Mouse (Mus musculus): ENCODE results near the gene Cacna1c. TPM values are rescaled to one million over a fixed set of nuclear protein-coding genes. Genes with fewer than 3 reads are reported as not detected.

The Cacna1c gene
- polyA plus RNA-seq, 1 experiment from 2014 or later: 9.8 TPM

DNA sequence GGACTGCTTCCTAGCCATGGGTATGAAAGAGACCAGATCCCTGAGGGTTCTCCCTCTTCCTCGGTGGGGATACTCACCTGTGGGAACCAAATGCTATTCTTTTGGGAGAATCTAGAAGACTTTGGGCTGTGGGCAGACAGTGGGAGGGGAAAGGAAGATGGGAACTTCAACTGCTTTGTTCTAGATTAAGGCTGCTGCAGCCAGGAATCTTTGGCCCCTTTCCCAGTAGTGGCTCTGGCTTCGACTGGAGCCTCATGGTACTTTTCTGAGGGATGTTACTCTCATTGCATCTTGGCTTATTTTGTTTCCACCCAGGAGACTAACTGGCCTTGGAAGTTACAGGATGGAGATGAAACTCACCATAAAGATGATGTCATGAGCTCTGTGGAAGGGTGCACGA, 441.8 kb downstream of the Cacna1c start:
- H3K27ac ChIP-seq (ENCODE audit: low read length): no peak overlapping the region
- 78% methylated on average over 3 of the region's 3 CpGs for WGBS
- no peaks in the 10 kb centered on the region for H3K27me3 ChIP-seq (ENCODE audit: control insufficient read depth, insufficient read depth, low read length)
- no peak for ATAC-seq (ENCODE audit: insufficient number of reproducible peaks, insufficient read depth, low FRiP score, low read depth)
- no peak overlapping the region for H3K4me3 ChIP-seq (ENCODE audit: low read depth, low read length)
- no peaks in the 10 kb centered on the region for H3K36me3 ChIP-seq (ENCODE audit: control insufficient read depth, insufficient read depth, low read length)
- H3K4me1 ChIP-seq (ENCODE audit: control insufficient read depth, insufficient read depth, low read length): no peaks in the 10 kb centered on the region
- no peak overlapping the region for H3K9ac ChIP-seq (replicated peaks; ENCODE audit: low read depth, low read length)
- no peaks in the 10 kb centered on the region for H3K9me3 ChIP-seq (ENCODE audit: control insufficient read depth, low read depth, low read length)
- H3K4me2 ChIP-seq (replicated peaks; ENCODE audit: low read depth, low read length): no peak overlapping the region

DNA sequence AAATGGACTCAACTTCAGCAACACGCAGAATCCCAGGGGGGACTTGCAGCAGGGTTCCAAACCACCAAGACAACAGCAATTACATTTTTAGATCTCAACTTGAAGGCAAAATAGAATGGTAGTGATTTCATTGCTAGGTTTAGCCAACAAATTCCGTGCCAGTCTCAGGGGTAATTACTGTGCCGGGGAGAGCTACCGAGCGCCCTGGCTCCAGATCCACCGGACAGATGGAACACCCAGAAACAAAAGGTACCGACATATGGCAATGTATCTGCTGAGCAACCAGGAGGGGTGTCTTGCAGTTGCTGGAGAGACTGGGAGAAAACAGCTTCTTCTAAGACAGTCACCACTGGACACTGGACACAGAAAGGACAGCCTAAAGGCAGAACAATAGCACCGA, 442.4 kb downstream of the Cacna1c start:
- no peak for ATAC-seq (ENCODE audit: insufficient number of reproducible peaks, insufficient read depth, low FRiP score, low read depth)

DNA sequence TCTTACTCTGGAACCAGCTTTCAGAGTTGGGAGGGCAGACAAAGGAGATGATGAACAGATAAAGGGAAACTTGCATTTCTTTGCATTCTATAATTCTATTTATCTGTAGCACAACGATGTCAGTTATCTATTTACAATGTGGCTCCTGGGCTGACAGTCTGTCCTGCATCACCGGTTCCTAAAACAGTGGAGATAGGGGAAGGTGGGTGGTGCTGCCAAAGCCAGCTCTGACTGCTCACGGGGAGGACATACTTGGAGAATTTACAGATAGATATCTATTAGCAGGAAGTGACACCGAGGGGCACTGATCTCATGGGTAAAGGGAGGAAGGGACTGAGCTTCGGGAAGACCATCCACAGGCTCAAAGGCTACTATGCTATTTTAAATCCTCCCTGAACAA, 443.2 kb downstream of the Cacna1c start:
- Histone ChIP-seq H3K9ac (replicated peaks; ENCODE audit: low read depth, low read length) (no peak overlapping the region), H3K9me3 (ENCODE audit: control insufficient read depth, low read depth, low read length) (no peaks in the 10 kb centered on the region), H3K27me3 (ENCODE audit: control insufficient read depth, insufficient read depth, low read length) (no peaks in the 10 kb centered on the region), H3K4me1 (ENCODE audit: control insufficient read depth, insufficient read depth, low read length) (no peaks in the 10 kb centered on the region), H3K36me3 (ENCODE audit: control insufficient read depth, insufficient read depth, low read length) (no peaks in the 10 kb centered on the region), H3K27ac (ENCODE audit: low read length) (no peak overlapping the region), H3K4me2 (replicated peaks; ENCODE audit: low read depth, low read length) (no peak overlapping the region), H3K4me3 (ENCODE audit: low read depth, low read length) (no peak overlapping the region)
- no peak for ATAC-seq (ENCODE audit: insufficient number of reproducible peaks, insufficient read depth, low FRiP score, low read depth)
- 54% methylated on average over 5 of the region's 5 CpGs for WGBS

More for the DNA sequence above, 442.4 kb downstream of the Cacna1c start:
- no peak overlapping the region for H3K4me2 ChIP-seq (replicated peaks; ENCODE audit: low read depth, low read length)
- H3K9me3 ChIP-seq (ENCODE audit: control insufficient read depth, low read depth, low read length): no peaks in the 10 kb centered on the region
- H3K36me3 ChIP-seq (ENCODE audit: control insufficient read depth, insufficient read depth, low read length): no peaks in the 10 kb centered on the region
- H3K27ac ChIP-seq (ENCODE audit: low read length): no peak overlapping the region
- H3K9ac ChIP-seq (replicated peaks; ENCODE audit: low read depth, low read length): no peak overlapping the region
- no peaks in the 10 kb centered on the region for H3K4me1 ChIP-seq (ENCODE audit: control insufficient read depth, insufficient read depth, low read length)
- H3K27me3 ChIP-seq (ENCODE audit: control insufficient read depth, insufficient read depth, low read length): no peaks in the 10 kb centered on the region
- H3K4me3 ChIP-seq (ENCODE audit: low read depth, low read length): no peak overlapping the region
- WGBS: 92% methylated on average over 8 of the region's 8 CpGs

DNA sequence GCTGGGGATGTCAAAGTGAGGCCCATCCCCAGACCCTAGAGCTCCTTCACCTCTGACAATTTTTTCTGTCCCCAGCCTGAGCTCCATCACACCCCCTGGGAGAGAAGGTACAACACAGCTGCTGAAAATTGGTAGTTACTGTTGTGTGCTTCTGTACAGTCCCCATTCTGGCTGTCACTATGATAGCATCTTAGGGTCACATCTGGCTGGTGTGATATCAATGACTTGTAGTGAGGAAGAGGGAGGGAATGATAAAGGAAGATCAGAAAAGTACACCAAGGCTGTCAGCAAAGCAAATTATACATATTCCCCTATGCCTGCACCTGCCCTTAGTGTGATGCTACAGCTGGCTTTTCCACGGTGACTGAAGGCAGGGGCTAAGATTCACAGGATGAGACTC, 446.9 kb downstream of the Cacna1c start:
- H3K4me3 ChIP-seq (ENCODE audit: low read depth, low read length): no peak overlapping the region
- no peaks in the 10 kb centered on the region for H3K9me3 ChIP-seq (ENCODE audit: control insufficient read depth, low read depth, low read length)
- ATAC-seq (ENCODE audit: insufficient number of reproducible peaks, insufficient read depth, low FRiP score, low read depth): no peak
- H3K27me3 ChIP-seq (ENCODE audit: control insufficient read depth, insufficient read depth, low read length): no peaks in the 10 kb centered on the region
- 100% methylated on average over 1 of the region's 1 CpGs for WGBS
- H3K9ac ChIP-seq (replicated peaks; ENCODE audit: low read depth, low read length): no peak overlapping the region
- no peak overlapping the region for H3K4me2 ChIP-seq (replicated peaks; ENCODE audit: low read depth, low read length)
- no peaks in the 10 kb centered on the region for H3K4me1 ChIP-seq (ENCODE audit: control insufficient read depth, insufficient read depth, low read length)
- H3K36me3 ChIP-seq (ENCODE audit: control insufficient read depth, insufficient read depth, low read length): no peaks in the 10 kb centered on the region
- H3K27ac ChIP-seq (ENCODE audit: low read length): no peak overlapping the region

DNA sequence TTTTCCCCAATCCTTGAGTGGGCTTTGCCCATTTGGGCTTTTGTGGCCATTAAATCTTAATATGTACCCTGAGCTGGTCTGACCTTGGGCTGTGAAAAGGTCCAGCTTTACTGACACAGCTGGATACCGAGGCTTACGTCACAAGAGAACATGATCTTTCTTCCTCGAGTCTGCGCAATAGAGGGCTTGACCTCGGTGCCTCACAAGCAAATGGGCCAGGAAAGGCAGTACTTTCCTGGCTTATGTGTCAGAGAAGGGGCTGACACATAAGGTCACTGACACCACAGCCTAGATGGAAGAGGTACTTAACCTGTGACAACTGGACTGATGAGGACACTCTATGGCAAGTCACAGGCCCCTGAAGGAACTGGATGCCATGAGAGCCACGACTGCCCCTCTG, 453.5 kb downstream of the Cacna1c start:
- no peaks in the 10 kb centered on the region for H3K9me3 ChIP-seq (ENCODE audit: control insufficient read depth, low read depth, low read length)
- no peak overlapping the region for H3K4me2 ChIP-seq (replicated peaks; ENCODE audit: low read depth, low read length)
- H3K36me3 ChIP-seq (ENCODE audit: control insufficient read depth, insufficient read depth, low read length): no peaks in the 10 kb centered on the region
- no peak overlapping the region for H3K27ac ChIP-seq (ENCODE audit: low read length)
- no peak overlapping the region for H3K4me3 ChIP-seq (ENCODE audit: low read depth, low read length)
- H3K9ac ChIP-seq (replicated peaks; ENCODE audit: low read depth, low read length): no peak overlapping the region
- no peak for ATAC-seq (ENCODE audit: insufficient number of reproducible peaks, insufficient read depth, low FRiP score, low read depth)
- H3K27me3 ChIP-seq (ENCODE audit: control insufficient read depth, insufficient read depth, low read length): no peaks in the 10 kb centered on the region
- no peaks in the 10 kb centered on the region for H3K4me1 ChIP-seq (ENCODE audit: control insufficient read depth, insufficient read depth, low read length)
- 69% methylated on average over 6 of the region's 6 CpGs for WGBS

DNA sequence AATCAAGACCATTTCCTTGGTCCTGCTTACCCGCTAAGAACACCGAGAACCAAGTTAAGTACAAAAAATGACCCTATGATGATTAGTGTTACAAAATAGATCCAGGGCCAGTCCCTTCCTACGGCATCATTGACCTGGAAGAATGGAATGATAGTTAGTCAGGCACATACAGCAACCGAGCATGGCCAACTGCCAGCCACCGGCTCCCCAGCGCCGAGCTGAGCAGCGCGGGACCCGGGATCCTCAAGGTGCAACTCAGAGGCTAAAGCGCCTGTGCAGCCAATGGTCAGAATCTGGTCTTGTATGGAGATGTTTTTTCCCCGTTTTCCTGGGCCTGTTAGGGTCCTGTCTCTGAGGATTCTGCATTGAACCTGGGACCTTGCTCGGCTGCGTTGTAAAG, 454.4 kb downstream of the Cacna1c start:
- ATAC-seq (ENCODE audit: insufficient number of reproducible peaks, insufficient read depth, low FRiP score, low read depth): no peak
- Histone ChIP-seq H3K4me3 (ENCODE audit: low read depth, low read length) (no peak overlapping the region), H3K9ac (replicated peaks; ENCODE audit: low read depth, low read length) (no peak overlapping the region), H3K27me3 (ENCODE audit: control insufficient read depth, insufficient read depth, low read length) (no peaks in the 10 kb centered on the region), H3K9me3 (ENCODE audit: control insufficient read depth, low read depth, low read length) (no peaks in the 10 kb centered on the region), H3K4me1 (ENCODE audit: control insufficient read depth, insufficient read depth, low read length) (no peaks in the 10 kb centered on the region), H3K27ac (ENCODE audit: low read length) (no peak overlapping the region), H3K4me2 (replicated peaks; ENCODE audit: low read depth, low read length) (no peak overlapping the region), H3K36me3 (ENCODE audit: control insufficient read depth, insufficient read depth, low read length) (no peaks in the 10 kb centered on the region)
- WGBS: 91% methylated on average over 14 of the region's 14 CpGs

DNA sequence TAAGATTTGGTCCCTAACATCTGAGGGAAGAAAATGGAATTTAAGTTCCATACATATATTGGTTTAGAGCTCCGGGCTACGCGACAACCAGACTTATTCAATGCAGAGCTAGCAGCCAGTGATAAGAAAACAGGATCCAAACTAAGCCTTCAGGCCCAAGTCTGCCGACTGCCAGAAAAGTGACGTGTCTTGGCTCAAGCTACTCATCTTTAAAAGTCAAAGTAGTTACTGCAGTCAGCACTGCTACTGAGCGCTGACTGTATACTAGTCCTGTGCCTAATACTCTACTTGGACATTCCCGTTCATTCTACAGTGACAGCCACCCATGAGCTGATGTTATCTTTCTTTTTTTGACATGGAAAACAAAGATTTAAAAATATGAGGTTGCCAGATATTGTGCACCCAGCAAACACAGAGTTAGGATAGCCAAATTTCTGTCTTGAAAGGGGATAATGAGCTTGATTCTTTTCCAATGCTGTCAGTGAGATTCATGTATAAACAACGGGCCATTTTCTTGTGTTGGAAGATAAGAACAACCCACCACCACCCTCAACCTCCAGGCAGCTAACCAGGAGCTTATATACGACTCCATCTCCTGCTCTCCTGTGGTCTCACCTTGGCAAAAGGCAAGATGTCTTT, 456.1 kb downstream of the Cacna1c start:
- H3K4me2 ChIP-seq (replicated peaks; ENCODE audit: low read depth, low read length): no peak overlapping the region
- no peak overlapping the region for H3K9ac ChIP-seq (replicated peaks; ENCODE audit: low read depth, low read length)
- ATAC-seq (ENCODE audit: insufficient number of reproducible peaks, insufficient read depth, low FRiP score, low read depth): no peak
- no peak overlapping the region for H3K4me3 ChIP-seq (ENCODE audit: low read depth, low read length)
- H3K4me1 ChIP-seq (ENCODE audit: control insufficient read depth, insufficient read depth, low read length): no peaks in the 10 kb centered on the region
- H3K9me3 ChIP-seq (ENCODE audit: control insufficient read depth, low read depth, low read length): no peaks in the 10 kb centered on the region
- 65% methylated on average over 9 of the region's 9 CpGs for WGBS
- no peaks in the 10 kb centered on the region for H3K27me3 ChIP-seq (ENCODE audit: control insufficient read depth, insufficient read depth, low read length)
- no peaks in the 10 kb centered on the region for H3K36me3 ChIP-seq (ENCODE audit: control insufficient read depth, insufficient read depth, low read length)
- no peak overlapping the region for H3K27ac ChIP-seq (ENCODE audit: low read length)

DNA sequence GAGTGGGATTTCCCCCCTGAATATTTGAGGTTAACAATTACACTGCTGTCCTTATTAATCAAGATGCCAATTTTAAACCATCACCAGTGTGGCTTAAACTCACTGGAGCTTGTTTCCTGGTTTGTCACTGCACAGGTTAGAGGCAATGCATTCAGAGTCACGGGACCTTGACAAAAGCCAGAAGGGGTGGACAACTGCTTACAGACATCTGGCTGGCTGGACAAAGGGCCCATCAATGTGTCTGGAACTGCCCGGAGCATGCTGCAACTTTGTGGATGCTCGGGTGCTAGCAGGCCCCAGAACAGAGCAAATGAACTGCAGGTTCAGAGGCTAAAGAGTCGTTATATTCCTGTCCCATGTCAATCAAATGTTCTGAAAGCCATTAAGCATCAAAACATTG, 456.9 kb downstream of the Cacna1c start:
- 69% methylated on average over 4 of the region's 4 CpGs for WGBS
- Histone ChIP-seq H3K4me2 (replicated peaks; ENCODE audit: low read depth, low read length) (no peak overlapping the region), H3K4me1 (ENCODE audit: control insufficient read depth, insufficient read depth, low read length) (no peaks in the 10 kb centered on the region), H3K9me3 (ENCODE audit: control insufficient read depth, low read depth, low read length) (no peaks in the 10 kb centered on the region), H3K4me3 (ENCODE audit: low read depth, low read length) (no peak overlapping the region), H3K27me3 (ENCODE audit: control insufficient read depth, insufficient read depth, low read length) (no peaks in the 10 kb centered on the region), H3K36me3 (ENCODE audit: control insufficient read depth, insufficient read depth, low read length) (no peaks in the 10 kb centered on the region), H3K27ac (ENCODE audit: low read length) (no peak overlapping the region), H3K9ac (replicated peaks; ENCODE audit: low read depth, low read length) (no peak overlapping the region)
- no peak for ATAC-seq (ENCODE audit: insufficient number of reproducible peaks, insufficient read depth, low FRiP score, low read depth)

DNA sequence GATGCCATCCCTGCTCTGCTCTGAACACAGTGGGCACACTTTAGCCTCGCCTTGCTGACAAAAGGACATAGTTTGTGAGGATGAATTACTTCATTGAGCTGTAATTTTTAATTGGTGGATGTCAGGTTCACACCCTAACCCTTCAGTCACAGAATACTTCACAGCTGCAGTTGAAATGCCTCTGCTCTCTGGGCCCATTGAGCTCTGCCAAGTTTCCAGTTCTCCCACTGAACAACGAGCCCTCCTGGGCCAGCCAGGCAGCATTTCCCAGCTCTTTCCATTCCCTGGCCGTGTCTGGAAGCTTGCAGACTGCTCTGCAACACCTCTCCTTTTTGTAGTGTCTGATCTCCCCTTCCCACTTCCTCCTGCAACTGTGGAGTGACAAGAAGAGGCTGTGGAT, 457.6 kb downstream of the Cacna1c start:
- ATAC-seq (ENCODE audit: insufficient number of reproducible peaks, insufficient read depth, low FRiP score, low read depth): no peak

More for the DNA sequence above, 457.6 kb downstream of the Cacna1c start:
- 38% methylated on average over 3 of the region's 3 CpGs for WGBS
- Histone ChIP-seq H3K9me3 (ENCODE audit: control insufficient read depth, low read depth, low read length) (no peaks in the 10 kb centered on the region), H3K9ac (replicated peaks; ENCODE audit: low read depth, low read length) (no peak overlapping the region), H3K4me3 (ENCODE audit: low read depth, low read length) (no peak overlapping the region), H3K36me3 (ENCODE audit: control insufficient read depth, insufficient read depth, low read length) (no peaks in the 10 kb centered on the region), H3K4me2 (replicated peaks; ENCODE audit: low read depth, low read length) (no peak overlapping the region), H3K27me3 (ENCODE audit: control insufficient read depth, insufficient read depth, low read length) (no peaks in the 10 kb centered on the region), H3K27ac (ENCODE audit: low read length) (no peak overlapping the region), H3K4me1 (ENCODE audit: control insufficient read depth, insufficient read depth, low read length) (no peaks in the 10 kb centered on the region)

All from stomach, embryonic 14.5 days (tissue).